9 mouse cellular contexts compared by ENCODE assay signal in genomic region chr2:65331321-65331720, GRCm38 (mm10). TPM values are rescaled to one million over a fixed set of nuclear protein-coding genes. Genes with fewer than 3 reads are reported as not detected.
A peak's percentile ranks its signal among the peaks of the same experiment; 100 is the strongest.
DNase-seq lines count a peak whose midpoint lies in the region; ATAC-seq and TF ChIP-seq lines count a peak whose summit lies in the region.
"Had no signal": no experiment of that assay in that cellular context is flagged by ENCODE, and none has a peak within 500 bp of the region (broad histone marks: within the 10 kb centered on the region; RNA-seq: fewer than 3 reads in every experiment).

No protein-coding gene starts in this region.

- WGBS in forebrain, embryonic 12.5 days: 60% methylated on average over 2 of the region's 2 CpGs
- WGBS in kidney, embryonic 14.5 days: 71% methylated on average over 2 of the region's 2 CpGs

- H3K4me3 ChIP-seq in layer of hippocampus, adult 2 months: no peak overlapping the region
- H3K4me3 ChIP-seq in forebrain, embryonic 12.5 days (replicated peaks): no peak overlapping the region
- H3K4me3 ChIP-seq in kidney, embryonic 14.5 days (ENCODE audit: low read length): no peak overlapping the region

- no peaks in the 10 kb centered on the region for H3K9me3 ChIP-seq in forebrain, embryonic 12.5 days
- H3K9me3 ChIP-seq in kidney, embryonic 14.5 days (ENCODE audit: control insufficient read depth, low read length): no peaks in the 10 kb centered on the region

- peak; percentile 46; the same call in 1 of the 2 replicates for ATAC-seq in forebrain, embryonic 12.5 days (ENCODE audit: low FRiP score)
- ATAC-seq in kidney, embryonic 14.5 days (ENCODE audit: low FRiP score, low TSS enrichment): peak; percentile 75; the same call in 1 of the 2 replicates

- H3K36me3 ChIP-seq in forebrain, embryonic 12.5 days (replicated peaks): no peaks in the 10 kb centered on the region
- H3K36me3 ChIP-seq in kidney, embryonic 14.5 days (ENCODE audit: control insufficient read depth, insufficient read depth, low read length): no peaks in the 10 kb centered on the region

- H3K27ac ChIP-seq in layer of hippocampus, adult 2 months: no peak overlapping the region
- H3K27ac ChIP-seq in forebrain, embryonic 12.5 days: no peak overlapping the region
- H3K27ac ChIP-seq in kidney, embryonic 14.5 days (ENCODE audit: low read depth, low read length): no peak overlapping the region

- H3K4me1 ChIP-seq in forebrain, embryonic 12.5 days: no peaks in the 10 kb centered on the region
- H3K4me1 ChIP-seq in kidney, embryonic 14.5 days (ENCODE audit: control insufficient read depth, insufficient read depth, low read length): no peaks in the 10 kb centered on the region

- peak; percentile 75 for TF ChIP-seq CTCF in layer of hippocampus, adult 2 months (conservative IDR thresholded peaks at IDR 0.05)

- DNase-seq in layer of hippocampus, adult 2 months (ENCODE audit: low spot score in 2 of 2): no peak
- no peak for DNase-seq in layer of hippocampus, adult 9-11 months
- peak; percentile 58 for DNase-seq in CD4-positive helper T cell, adult 2 months (ENCODE audit: low read depth, low spot score)
- DNase-seq in ZHBTc4 (ENCODE audit: low read depth, low spot score): peak; percentile 69
- peak; percentile 62 for DNase-seq in mesoderm, embryonic 11.5 days (ENCODE audit: low read depth, low spot score)
- DNase-seq in urinary bladder, adult 18-20 months (ENCODE audit: low spot score in 2 of 2): no peak

- H3K27me3 ChIP-seq in forebrain, embryonic 12.5 days: no peaks in the 10 kb centered on the region
- H3K27me3 ChIP-seq in kidney, embryonic 14.5 days (ENCODE audit: control insufficient read depth, insufficient read depth, low read length): no peaks in the 10 kb centered on the region

- no peak overlapping the region for H3K4me2 ChIP-seq in forebrain, embryonic 12.5 days
- H3K4me2 ChIP-seq in kidney, embryonic 14.5 days (replicated peaks; ENCODE audit: low read depth, low read length): no peak overlapping the region

- H3K9ac ChIP-seq in forebrain, embryonic 12.5 days: no peak overlapping the region
- no peak overlapping the region for H3K9ac ChIP-seq in kidney, embryonic 14.5 days (ENCODE audit: low read depth, low read length)

RNA-seq across cellular contexts. Expression of gene Slc38a11, which starts 32.5 kb away (rescaled TPM):
- 1 to 10 TPM; 3.1 to 3.5 TPM for total RNA-seq in layer of hippocampus, adult 2 months (2021)
- polyA plus RNA-seq in forebrain, embryonic 12.5 days (2016; fragmentation: Nextera tagmentation; extraction: Ambion mirVana): 1.1 and 1.6 TPM in 2 replicates
- 0.17 and 0.73 TPM in 2 replicates for polyA plus RNA-seq in kidney, embryonic 14.5 days (2014; fragmentation: Nextera tagmentation; extraction: Ambion mirVana)
- polyA plus RNA-seq: intestine, embryonic 14.5 days had no signal

Comparison
In these comparisons a context has a peak if more than half of its experiments do, and no peak if none do; other contexts are left out.
1. DNase-seq: peak in CD4-positive helper T cell, adult 2 months (single experiment), ZHBTc4 (single experiment) and mesoderm, embryonic 11.5 days (single experiment); none in layer of hippocampus, adult 2 months (0 of 2), layer of hippocampus, adult 9-11 months (single experiment) and urinary bladder, adult 18-20 months (0 of 2).